Mouse (Mus musculus): Measurements from ENCODE around the gene Psmg3. TPM values are rescaled to one million over a fixed set of nuclear protein-coding genes. Genes with fewer than 3 reads are reported as not detected.

Psmg3 gene
- polyA plus RNA-seq (2012): 32.3 and 36.3 TPM in 2 replicates

GRCm38 (mm10) chr5:139826357-139827055 lies at the start of gene Psmg3, which contains the start of gene Gm26938:
TSS of gene Psmg3 (minus strand) at chr5:139826885.
TSS of gene Gm26938 (minus strand) at chr5:139826407.

DNA sequence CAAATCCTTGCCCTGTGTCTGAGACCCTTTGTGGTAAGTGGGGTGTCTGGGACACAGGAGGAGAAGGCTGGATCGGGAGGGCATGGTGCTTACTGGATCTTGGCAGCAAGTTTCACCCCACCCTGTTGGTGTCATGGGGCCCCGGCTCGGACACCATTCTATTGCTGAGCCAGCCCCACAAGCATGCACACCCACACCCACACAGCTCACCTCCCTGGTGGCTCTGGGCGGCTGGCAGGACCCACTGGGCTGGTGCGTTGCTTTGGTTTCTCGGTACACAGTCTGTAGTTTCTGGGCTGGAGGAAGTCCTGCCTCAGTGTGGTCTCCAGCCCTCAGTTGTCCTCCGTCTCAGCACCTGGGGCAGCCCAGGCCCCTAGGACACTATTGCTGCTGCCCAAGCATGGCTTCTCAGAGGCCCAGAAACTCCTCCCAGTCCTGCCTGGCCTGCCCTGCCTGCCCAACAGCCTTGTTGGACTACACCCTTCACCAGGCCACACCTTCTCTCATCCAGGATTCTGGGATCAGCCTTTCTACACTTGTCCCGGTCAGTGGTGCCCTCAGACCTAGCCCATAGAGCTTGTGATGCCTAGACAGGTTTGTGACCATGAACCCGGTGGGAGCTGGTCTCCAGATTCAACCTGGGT lies 7.0 kb downstream of the Psmg3 start, which contains the start of gene Tmem184a:
TSS of gene Tmem184a (minus strand) at position 380 of the 644 bp plus-strand sequence.

GRCm38 (mm10) chr5:139791227-139792158 lies 35.2 kb downstream of the Psmg3 start, which contains the start of gene Mafk:
TSS of gene Mafk (plus strand) at chr5:139791513.

GRCm38 (mm10) chr5:139775216-139775926 lies 51.3 kb downstream of the Psmg3 start, which contains the start of gene Ints1:
TSS of gene Ints1 (minus strand) at chr5:139775674.

Other genes with a start within 250 kb of the Psmg3 start
- gene Micall2, start 90.5 kb downstream of the Psmg3 start, polyA plus RNA-seq (2012): 36.1 and 45.4 TPM in 2 replicates
- gene Ints1, start 51.2 kb downstream of the Psmg3 start, polyA plus RNA-seq (2012): 110 and 131 TPM in 2 replicates
- gene Mafk, start 35.4 kb downstream of the Psmg3 start, polyA plus RNA-seq (2012): 101 and 144 TPM in 2 replicates
- gene Tmem184a, start 7.0 kb downstream of the Psmg3 start, polyA plus RNA-seq (2012): 0.29 and 0.72 TPM in 2 replicates
- not detected in 2 replicates for gene Gm26938, start 478 bp downstream of the Psmg3 start, polyA plus RNA-seq (2012)
- gene Elfn1, start 81.1 kb upstream of the Psmg3 start, polyA plus RNA-seq (2012): 0.01 and 0.05 TPM in 2 replicates

All from megakaryocyte-erythroid progenitor cell, adult 5 weeks (primary cell).